18 mouse cellular contexts compared by ENCODE assay signal in the genomic region with DNA sequence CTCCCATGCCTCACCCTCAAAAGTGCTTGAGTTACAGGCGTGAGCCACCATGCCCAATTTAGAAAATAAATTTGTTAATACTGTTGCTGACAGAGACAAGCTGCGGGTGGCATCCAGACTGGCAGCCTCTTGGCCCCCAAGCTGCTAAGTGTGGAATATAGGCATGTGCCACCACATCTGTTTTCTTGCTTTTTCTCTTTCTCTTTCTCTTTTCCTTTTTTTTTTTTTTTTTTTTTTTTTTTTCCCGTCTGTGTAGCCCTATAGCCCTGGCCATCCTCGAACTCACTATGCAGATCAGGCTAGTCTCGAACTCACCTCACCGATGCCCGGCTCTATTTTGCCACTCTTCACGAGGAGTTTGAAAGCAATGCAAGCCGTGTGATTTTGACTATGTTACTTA.
DNase-seq lines count a peak whose midpoint lies in the region; ATAC-seq and TF ChIP-seq lines count a peak whose summit lies in the region.
"Had no signal": no experiment of that assay in that cellular context is flagged by ENCODE, and none has a peak within 500 bp of the region (broad histone marks: within the 10 kb centered on the region; RNA-seq: fewer than 3 reads in every experiment).

No protein-coding gene starts in this region.

- H3K27me3 ChIP-seq in hindbrain, embryonic 10.5 days (ENCODE audit: insufficient read depth, poor library complexity, severe bottlenecking): no peaks in the 10 kb centered on the region
- H3K27me3 ChIP-seq in hindbrain, embryonic 11.5 days (ENCODE audit: control insufficient read depth, insufficient read depth, low read length): no peaks in the 10 kb centered on the region
- no peaks in the 10 kb centered on the region for H3K27me3 ChIP-seq in midbrain, embryonic 16.5 days (ENCODE audit: control insufficient read depth, insufficient read depth, low read depth, low read length)
- no peaks in the 10 kb centered on the region for H3K27me3 ChIP-seq in midbrain, embryonic 11.5 days (ENCODE audit: control insufficient read depth, insufficient read depth, low read length)
- H3K27me3 ChIP-seq in embryonic facial prominence, embryonic 13.5 days: no peaks in the 10 kb centered on the region
- no peaks in the 10 kb centered on the region for H3K27me3 ChIP-seq in limb, embryonic 14.5 days (ENCODE audit: control insufficient read depth, insufficient read depth, low read length)
- H3K27me3 ChIP-seq: limb, embryonic 12.5 days; liver, embryonic 15.5 days; midbrain, embryonic 12.5 days had no signal

- H3K4me2 ChIP-seq in hindbrain, embryonic 11.5 days (replicated peaks; ENCODE audit: low read depth, low read length): no peak overlapping the region
- H3K4me2 ChIP-seq in midbrain, embryonic 16.5 days (ENCODE audit: low read length): no peak overlapping the region
- no peak overlapping the region for H3K4me2 ChIP-seq in midbrain, embryonic 11.5 days
- no peak overlapping the region for H3K4me2 ChIP-seq in embryonic facial prominence, embryonic 13.5 days
- no peak overlapping the region for H3K4me2 ChIP-seq in limb, embryonic 14.5 days (replicated peaks; ENCODE audit: low read depth, low read length, severe bottlenecking)
- H3K4me2 ChIP-seq: limb, embryonic 12.5 days; midbrain, embryonic 12.5 days had no signal

- no peaks in the 10 kb centered on the region for H3K9me3 ChIP-seq in hindbrain, embryonic 10.5 days
- no peaks in the 10 kb centered on the region for H3K9me3 ChIP-seq in hindbrain, embryonic 11.5 days (ENCODE audit: control insufficient read depth, low read length)
- no peaks in the 10 kb centered on the region for H3K9me3 ChIP-seq in midbrain, embryonic 16.5 days (replicated peaks; ENCODE audit: control insufficient read depth, low read length, poor library complexity, severe bottlenecking)
- no peaks in the 10 kb centered on the region for H3K9me3 ChIP-seq in midbrain, embryonic 11.5 days (ENCODE audit: control insufficient read depth, low read length)
- H3K9me3 ChIP-seq in embryonic facial prominence, embryonic 13.5 days: no peaks in the 10 kb centered on the region
- H3K9me3 ChIP-seq in limb, embryonic 14.5 days (ENCODE audit: control insufficient read depth, low read length): no peaks in the 10 kb centered on the region
- H3K9me3 ChIP-seq: limb, embryonic 12.5 days; liver, embryonic 15.5 days; midbrain, embryonic 12.5 days had no signal

- H3K27ac ChIP-seq in hindbrain, embryonic 10.5 days: 0 out of 2 replicates have a peak overlapping the region, but pooled peaks have one; percentile 1
- no peak overlapping the region for H3K27ac ChIP-seq in hindbrain, embryonic 11.5 days (ENCODE audit: low read depth, low read length)
- H3K27ac ChIP-seq in midbrain, embryonic 16.5 days (ENCODE audit: low read length): 0 out of 2 replicates have a peak overlapping the region, but pooled peaks have one; percentile 33
- no peak overlapping the region for H3K27ac ChIP-seq in midbrain, embryonic 11.5 days (ENCODE audit: low read depth, low read length)
- H3K27ac ChIP-seq in embryonic facial prominence, embryonic 13.5 days: peak overlapping the region; percentile 18; the same call in 1 of the 2 replicates
- 0 out of 2 replicates have a peak overlapping the region, but pooled peaks have one; percentile 8 for H3K27ac ChIP-seq in limb, embryonic 14.5 days (replicated peaks; ENCODE audit: low read depth, low read length)
- H3K27ac ChIP-seq: kidney, postnatal 0 days; limb, embryonic 12.5 days; midbrain, embryonic 12.5 days had no signal

- TF ChIP-seq POLR2A in limb, embryonic 14.5 days (IDR thresholded peaks at IDR 0.05; ENCODE audit: borderline replicate concordance, extremely low read depth, insufficient read depth, insufficient read length): no peak

- intact Hi-C loops in left cerebral cortex, postnatal 4 days (cut with DNase I): loop anchor here (10.0 kb wide), 1 partner anchor 186 kb away; no protein-coding TSS in a partner anchor

- no peak overlapping the region for H3K9ac ChIP-seq in hindbrain, embryonic 11.5 days (ENCODE audit: low read depth, low read length)
- H3K9ac ChIP-seq in midbrain, embryonic 16.5 days (ENCODE audit: low read depth, low read length): no peak overlapping the region
- no peak overlapping the region for H3K9ac ChIP-seq in midbrain, embryonic 11.5 days (ENCODE audit: low read length)
- H3K9ac ChIP-seq in embryonic facial prominence, embryonic 13.5 days: no peak overlapping the region
- no peak overlapping the region for H3K9ac ChIP-seq in limb, embryonic 14.5 days (ENCODE audit: low read depth, low read length, severe bottlenecking)
- H3K9ac ChIP-seq: limb, embryonic 12.5 days; liver, embryonic 15.5 days; midbrain, embryonic 12.5 days had no signal

- no peak overlapping the region for H3K4me3 ChIP-seq in hindbrain, embryonic 10.5 days
- H3K4me3 ChIP-seq in hindbrain, embryonic 11.5 days (ENCODE audit: low read depth, low read length): no peak overlapping the region
- H3K4me3 ChIP-seq in midbrain, embryonic 16.5 days (ENCODE audit: low read depth, low read length): no peak overlapping the region
- no peak overlapping the region for H3K4me3 ChIP-seq in midbrain, embryonic 11.5 days (ENCODE audit: low read depth, low read length)
- H3K4me3 ChIP-seq in embryonic facial prominence, embryonic 13.5 days: no peak overlapping the region
- H3K4me3 ChIP-seq in limb, embryonic 14.5 days (replicated peaks; ENCODE audit: low read length): no peak overlapping the region
- H3K4me3 ChIP-seq: limb, embryonic 12.5 days; liver, embryonic 15.5 days; midbrain, embryonic 12.5 days had no signal

- no peak for DNase-seq in hindbrain, embryonic 10.5 days (ENCODE audit: low spot score)
- DNase-seq in hindbrain, embryonic 11.5 days (ENCODE audit: low spot score): no peak
- no peak for DNase-seq in midbrain, embryonic 11.5 days (ENCODE audit: low spot score, missing footprints)
- DNase-seq in limb, embryonic 14.5 days (ENCODE audit: low spot score): no peak
- DNase-seq in left cerebral cortex, postnatal 4 days: no peak
- DNase-seq: adrenal gland, adult 8-10 months; cerebellum, postnatal 14 days; heart, adult 18-20 months; heart, postnatal 36 days; lung, postnatal 10 days; thymus, postnatal 4 days had no signal

- no peak for ATAC-seq in hindbrain, embryonic 11.5 days (ENCODE audit: low FRiP score)
- ATAC-seq in midbrain, embryonic 16.5 days: no peak
- ATAC-seq in midbrain, embryonic 11.5 days (ENCODE audit: low FRiP score): no peak
- ATAC-seq in embryonic facial prominence, embryonic 13.5 days (ENCODE audit: insufficient number of reproducible peaks, insufficient read depth, low FRiP score, low TSS enrichment, low read depth): no peak
- ATAC-seq in limb, embryonic 14.5 days (ENCODE audit: low FRiP score, low read depth): no peak
- ATAC-seq: intestine, embryonic 16.5 days had no signal

- H3K4me1 ChIP-seq in hindbrain, embryonic 10.5 days (replicated peaks): peaks cover 30% of the 10 kb centered on the region
- H3K4me1 ChIP-seq in hindbrain, embryonic 11.5 days (replicated peaks; ENCODE audit: control insufficient read depth, insufficient read depth, low read length): peaks cover 3% of the 10 kb centered on the region
- peaks cover 17% of the 10 kb centered on the region for H3K4me1 ChIP-seq in midbrain, embryonic 16.5 days (ENCODE audit: control insufficient read depth, insufficient read depth, low read length)
- H3K4me1 ChIP-seq in midbrain, embryonic 11.5 days (ENCODE audit: control insufficient read depth, insufficient read depth, low read length): peaks cover 22% of the 10 kb centered on the region
- H3K4me1 ChIP-seq in embryonic facial prominence, embryonic 13.5 days: peaks cover 18% of the 10 kb centered on the region
- H3K4me1 ChIP-seq in limb, embryonic 14.5 days (ENCODE audit: control insufficient read depth, insufficient read depth, low read length): peaks cover 15% of the 10 kb centered on the region

- 91% methylated on average over 9 of the region's 9 CpGs for WGBS in hindbrain, embryonic 10.5 days
- WGBS in hindbrain, embryonic 11.5 days: 90% methylated on average over 9 of the region's 9 CpGs
- WGBS in midbrain, embryonic 16.5 days: 90% methylated on average over 9 of the region's 9 CpGs
- 92% methylated on average over 9 of the region's 9 CpGs for WGBS in midbrain, embryonic 11.5 days
- 83% methylated on average over 9 of the region's 9 CpGs for WGBS in embryonic facial prominence, embryonic 13.5 days
- 86% methylated on average over 9 of the region's 9 CpGs for WGBS in limb, embryonic 14.5 days

- no peaks in the 10 kb centered on the region for H3K36me3 ChIP-seq in hindbrain, embryonic 10.5 days
- no peaks in the 10 kb centered on the region for H3K36me3 ChIP-seq in hindbrain, embryonic 11.5 days (ENCODE audit: control insufficient read depth, insufficient read depth, low read length)
- no peaks in the 10 kb centered on the region for H3K36me3 ChIP-seq in midbrain, embryonic 16.5 days (ENCODE audit: control insufficient read depth, insufficient read depth, low read length)
- no peaks in the 10 kb centered on the region for H3K36me3 ChIP-seq in midbrain, embryonic 11.5 days (ENCODE audit: control insufficient read depth, insufficient read depth, low read length)
- H3K36me3 ChIP-seq in embryonic facial prominence, embryonic 13.5 days: no peaks in the 10 kb centered on the region
- no peaks in the 10 kb centered on the region for H3K36me3 ChIP-seq in limb, embryonic 14.5 days (ENCODE audit: control insufficient read depth, insufficient read depth, low read length)
- H3K36me3 ChIP-seq: limb, embryonic 12.5 days; liver, embryonic 15.5 days; midbrain, embryonic 12.5 days had no signal

Comparison
In these comparisons a context has a peak if more than half of its experiments do, and no peak if none do; other contexts are left out.
1. H3K27ac ChIP-seq: peak in hindbrain, embryonic 10.5 days (single experiment), midbrain, embryonic 16.5 days (single experiment), embryonic facial prominence, embryonic 13.5 days (single experiment) and limb, embryonic 14.5 days (single experiment); none in hindbrain, embryonic 11.5 days (single experiment) and midbrain, embryonic 11.5 days (single experiment).